Mouse (Mus musculus) embryonic facial prominence, embryonic 15.5 days (tissue): ENCODE measurements around the gene Traf7. TPM values are rescaled to one million over a fixed set of nuclear protein-coding genes. Genes with fewer than 3 reads are reported as not detected.

ENCODE experiments used
- ATAC-seq: fragments of 200-750 bp; cut with Nextera tagmentation; 2 replicates; pipeline ENCODE4 v1.8.0; 2017; ENCODE audit warnings: low read depth, moderate TSS enrichment; ENCODE audit not compliant: insufficient number of reproducible peaks, low FRiP score, low TSS enrichment
- H3K27ac ChIP-seq: fragments of 300-500 bp; sonication (generic); replicated peaks from 2 replicates; pipeline ENCODE4 v1.5.1; 2015; ENCODE audit warnings: mild to moderate bottlenecking, inconsistent platforms
- H3K27me3 ChIP-seq: fragments of 300-500 bp; sonication (generic); 2 replicates; pipeline ENCODE4 v1.6.1; 2015; ENCODE audit warnings: inconsistent platforms
- H3K36me3 ChIP-seq: fragments of 300-500 bp; sonication (generic); 2 replicates; pipeline ENCODE4 v1.6.1; 2015; ENCODE audit warnings: mild to moderate bottlenecking, inconsistent platforms
- H3K4me1 ChIP-seq: fragments of 300-500 bp; sonication (generic); 2 replicates; pipeline ENCODE4 v1.6.1; 2015; ENCODE audit warnings: inconsistent platforms
- H3K4me2 ChIP-seq: fragments of 300-500 bp; sonication (generic); replicated peaks from 2 replicates; pipeline ENCODE4 v1.6.1; 2015; ENCODE audit warnings: mild to moderate bottlenecking, inconsistent platforms
- H3K4me3 ChIP-seq: fragments of 300-500 bp; sonication (generic); replicated peaks from 2 replicates; pipeline ENCODE4 v1.5.1; 2015; ENCODE audit warnings: mild to moderate bottlenecking, inconsistent platforms
- H3K9ac ChIP-seq: fragments of 300-500 bp; sonication (generic); 2 replicates; pipeline ENCODE4 v1.6.1; 2015; ENCODE audit warnings: inconsistent platforms
- H3K9me3 ChIP-seq: fragments of 300-500 bp; sonication (generic); replicated peaks from 2 replicates; pipeline ENCODE4 v1.6.1; 2016; ENCODE audit warnings: inconsistent platforms
- WGBS: fragments of 180-500 bp; shearing (Covaris S2); methylation state at CpG from one replicate; pipeline ENCODE4 v1.1.7; 2015; 5-methylcytosine and 5-hydroxymethylcytosine counted together
- polyA plus RNA-seq: library from polyadenylated mRNA; unstranded; fragments of >200 nt; fragmentation: Nextera tagmentation; extraction: Ambion mirVana; gene quantifications from 2 replicates; pipeline ENCODE4 v1.2.1, GENCODE M21; 2015

Traf7 gene
- polyA plus RNA-seq, 1 experiment from 2014 or later = 95.7 TPM

DNA sequence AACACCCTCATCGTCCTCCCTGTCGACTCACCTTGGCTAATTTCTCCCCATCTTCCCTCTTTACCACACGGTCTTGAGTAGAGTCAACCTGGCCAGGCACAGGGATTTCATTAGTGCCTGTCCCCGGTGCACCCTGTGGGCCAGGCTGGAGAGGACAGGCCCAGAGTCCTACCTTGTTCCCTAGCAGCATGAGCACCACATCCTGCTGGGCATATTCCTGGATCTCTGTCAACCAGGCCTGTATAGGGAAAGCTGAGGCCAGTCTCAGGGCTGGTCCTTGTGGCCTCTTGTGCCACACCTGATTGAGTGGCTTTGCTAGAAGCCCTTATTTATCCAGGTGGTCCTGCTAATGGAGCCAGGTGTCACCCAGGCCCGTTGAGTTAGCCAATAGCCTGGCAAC, 2.1 kb upstream of the Traf7 start:
- Histone ChIP-seq H3K27ac (peak overlapping the region; percentile 90), H3K4me1 (peaks cover 72% of the 10 kb centered on the region), H3K4me3 (peak overlapping the region; percentile 89), H3K9me3 (no peaks in the 10 kb centered on the region), H3K4me2 (peak overlapping the region; percentile 64), H3K36me3 (peaks cover 10% of the 10 kb centered on the region; the same call in 1 of the 2 replicates), H3K9ac (peak overlapping the region; percentile 85), H3K27me3 (no peaks in the 10 kb centered on the region)
- WGBS = 28% methylated on average over 5 of the region's 5 CpGs
- ATAC-seq = no peak

DNA sequence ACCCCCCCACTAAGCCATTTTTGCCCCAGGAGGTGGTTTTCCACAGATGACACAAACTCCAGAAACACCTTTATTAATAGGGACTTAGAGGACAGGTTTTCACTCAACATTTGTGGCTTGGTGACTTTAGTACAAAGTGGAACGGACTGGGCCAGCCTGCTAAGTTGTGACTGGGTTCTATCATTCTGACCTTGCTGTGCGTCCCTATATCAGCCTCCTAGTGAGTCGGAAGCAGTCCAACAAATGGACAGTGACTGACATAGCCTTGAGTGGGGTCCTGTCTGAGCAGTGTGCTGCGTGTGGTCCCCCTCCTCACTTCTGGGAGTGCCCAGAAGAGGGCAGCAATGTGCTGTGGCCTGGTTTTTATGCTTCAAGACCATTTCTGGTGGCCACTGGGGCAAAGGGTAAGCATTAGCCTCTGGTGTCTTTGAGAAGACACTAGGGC, 1.3 kb upstream of the Traf7 start:
- under 1% methylated on average over 4 of the region's 4 CpGs for WGBS
- H3K9me3 ChIP-seq = no peaks in the 10 kb centered on the region
- peak overlapping the region; percentile 85 for H3K9ac ChIP-seq
- peak overlapping the region; percentile 89 for H3K4me3 ChIP-seq
- peak overlapping the region; percentile 90 for H3K27ac ChIP-seq
- H3K27me3 ChIP-seq = no peaks in the 10 kb centered on the region
- H3K4me1 ChIP-seq = peaks cover 75% of the 10 kb centered on the region
- H3K36me3 ChIP-seq = peaks cover 10% of the 10 kb centered on the region; the same call in 1 of the 2 replicates
- ATAC-seq = no peak
- peak overlapping the region; percentile 64 for H3K4me2 ChIP-seq

DNA sequence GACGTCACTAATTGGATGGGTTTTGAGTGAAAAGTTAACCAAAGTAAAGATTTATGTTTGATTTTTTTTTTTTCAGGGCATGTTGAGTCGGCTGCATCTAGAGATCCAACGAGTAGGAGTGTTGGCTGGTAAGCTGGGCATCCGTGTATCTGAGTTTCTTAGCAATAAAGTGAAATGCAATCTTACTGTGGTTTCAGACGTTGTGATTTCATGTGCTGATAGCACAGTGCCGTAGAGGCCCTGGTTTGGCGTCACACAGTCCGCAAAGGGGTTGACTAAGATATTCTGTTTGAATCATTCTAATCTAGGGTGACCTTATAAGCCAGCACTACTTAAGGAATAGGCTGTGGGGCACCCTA, 801 bp upstream of the Traf7 start:
- Histone ChIP-seq H3K4me1 (peaks cover 72% of the 10 kb centered on the region), H3K9me3 (no peaks in the 10 kb centered on the region), H3K36me3 (peaks cover 10% of the 10 kb centered on the region; the same call in 1 of the 2 replicates), H3K4me3 (peak overlapping the region; percentile 89), H3K4me2 (peak overlapping the region; percentile 64), H3K27me3 (no peaks in the 10 kb centered on the region), H3K27ac (peak overlapping the region; percentile 90), H3K9ac (peak overlapping the region; percentile 85)
- ATAC-seq = no peak
- WGBS = 0% methylated on average over 8 of the region's 8 CpGs

DNA sequence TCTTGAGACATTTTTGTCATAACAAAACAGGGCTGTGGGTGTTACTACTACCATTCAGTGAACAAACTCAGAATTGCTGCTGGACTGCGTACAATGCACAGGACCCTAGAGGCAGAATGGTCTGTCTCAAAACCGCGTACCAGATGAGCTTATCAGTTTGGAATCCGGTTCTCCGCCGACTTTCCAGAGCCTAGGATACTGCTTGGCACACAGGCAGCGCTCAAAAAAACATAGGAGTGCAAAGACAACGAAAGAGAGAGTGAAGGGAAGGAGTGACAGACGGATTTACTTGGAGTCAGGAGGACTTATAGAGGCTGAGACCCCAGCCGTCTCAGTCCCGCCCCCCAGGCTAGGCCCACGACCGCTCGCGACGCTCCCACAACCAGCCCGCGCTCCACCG, 423 bp downstream of the Traf7 start:
- Histone ChIP-seq H3K4me2 (peak overlapping the region; percentile 50), H3K9me3 (no peaks in the 10 kb centered on the region), H3K27ac (peak overlapping the region; percentile 92), H3K4me3 (peak overlapping the region; percentile 89), H3K36me3 (peaks cover 10% of the 10 kb centered on the region; the same call in 1 of the 2 replicates), H3K27me3 (no peaks in the 10 kb centered on the region), H3K9ac (peak overlapping the region; percentile 97), H3K4me1 (peaks cover 60% of the 10 kb centered on the region)
- WGBS = under 1% methylated on average over 19 of the region's 19 CpGs
- no peak; the same call in 1 of the 2 replicates for ATAC-seq

- no peaks in the 10 kb centered on the region for H3K9me3 ChIP-seq
- peaks cover 7% of the 10 kb centered on the region; the same call in 1 of the 2 replicates for H3K36me3 ChIP-seq
- ATAC-seq = no peak
- H3K4me1 ChIP-seq = peaks cover 37% of the 10 kb centered on the region
- 0 out of 2 replicates have a peak overlapping the region, but pooled peaks have one; percentile 4 for H3K27ac ChIP-seq
- 66% methylated on average over 2 of the region's 2 CpGs for WGBS
- no peak overlapping the region for H3K4me2 ChIP-seq
- no peak overlapping the region for H3K4me3 ChIP-seq
- 0 out of 2 replicates have a peak overlapping the region, but pooled peaks have one; percentile 12 for H3K9ac ChIP-seq
- no peaks in the 10 kb centered on the region for H3K27me3 ChIP-seq
Measured at GRCm38 (mm10) chr17:24524734-24525133, 3.0 kb downstream of the Traf7 start.

DNA sequence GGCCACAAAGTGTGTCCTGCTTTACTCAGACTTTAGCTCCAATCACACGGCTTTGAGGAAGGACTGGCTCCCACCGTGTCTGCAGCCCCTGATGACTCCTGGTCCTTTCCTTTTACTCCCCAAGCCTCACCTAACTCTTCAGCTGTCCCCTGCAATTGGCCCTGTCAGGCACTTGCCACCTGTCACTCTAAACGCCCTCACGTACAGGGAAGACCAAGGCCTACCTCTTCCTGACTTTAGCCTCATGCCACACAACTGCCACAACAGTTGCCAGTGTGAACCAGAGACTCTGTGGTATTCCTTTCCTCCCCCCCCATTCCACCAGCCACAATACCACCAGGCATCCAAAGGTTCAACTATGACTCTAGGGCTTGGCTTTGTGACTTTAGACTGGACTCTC, 7.3 kb downstream of the Traf7 start:
- Histone ChIP-seq H3K9me3 (no peaks in the 10 kb centered on the region), H3K36me3 (peaks cover 36% of the 10 kb centered on the region), H3K27me3 (no peaks in the 10 kb centered on the region), H3K9ac (no peak overlapping the region), H3K4me3 (no peak overlapping the region), H3K27ac (no peak overlapping the region), H3K4me1 (peaks cover 10% of the 10 kb centered on the region), H3K4me2 (no peak overlapping the region)
- ATAC-seq = no peak
- 88% methylated on average over 4 of the region's 4 CpGs for WGBS

GRCm38 (mm10) chr17:24514270-24515257, 13.2 kb downstream of the Traf7 start:
- 84% methylated on average over 24 of the region's 24 CpGs for WGBS
- H3K4me2 ChIP-seq = no peak overlapping the region

DNA sequence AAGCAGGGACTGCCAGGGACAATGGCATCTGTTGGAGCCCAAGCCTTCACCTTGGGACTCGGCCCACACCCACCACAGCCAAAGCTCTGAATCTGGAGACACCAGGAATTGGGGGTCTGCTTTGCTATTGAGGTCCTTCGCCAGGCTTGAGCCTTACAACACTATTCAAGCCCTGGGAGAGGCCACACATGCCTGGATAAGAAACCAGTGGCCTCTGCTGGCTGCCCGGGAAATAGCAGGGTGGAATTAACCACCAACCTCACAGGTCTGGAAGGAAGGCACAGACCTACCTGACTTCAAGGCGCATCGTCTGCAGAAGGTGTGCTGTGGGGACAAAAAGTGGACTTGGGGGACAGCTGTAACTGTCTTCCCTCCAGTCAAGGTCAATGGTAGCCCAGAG, 14.1 kb downstream of the Traf7 start:
- Histone ChIP-seq H3K4me1 (no peaks in the 10 kb centered on the region), H3K9me3 (no peaks in the 10 kb centered on the region), H3K27ac (no peak overlapping the region), H3K36me3 (peaks cover 94% of the 10 kb centered on the region), H3K4me3 (no peak overlapping the region), H3K27me3 (no peaks in the 10 kb centered on the region), H3K4me2 (no peak overlapping the region), H3K9ac (no peak overlapping the region)
- no peak for ATAC-seq
- 54% methylated on average over 5 of the region's 5 CpGs for WGBS

More at GRCm38 (mm10) chr17:24514270-24515257, 13.2 kb downstream of the Traf7 start:
- no peaks in the 10 kb centered on the region for H3K4me1 ChIP-seq
- no peak overlapping the region; the same call in 1 of the 2 replicates for H3K27ac ChIP-seq
- no peak overlapping the region for H3K4me3 ChIP-seq
- H3K27me3 ChIP-seq = no peaks in the 10 kb centered on the region
- H3K9me3 ChIP-seq = no peaks in the 10 kb centered on the region
- H3K36me3 ChIP-seq = peaks cover 90% of the 10 kb centered on the region
- no peak overlapping the region for H3K9ac ChIP-seq
- ATAC-seq = no peak

- no peak for ATAC-seq
- Histone ChIP-seq H3K9me3 (no peaks in the 10 kb centered on the region), H3K9ac (no peak overlapping the region), H3K4me3 (no peak overlapping the region), H3K4me1 (peaks cover 16% of the 10 kb centered on the region), H3K27ac (no peak overlapping the region), H3K36me3 (peaks cover 46% of the 10 kb centered on the region), H3K4me2 (no peak overlapping the region), H3K27me3 (no peaks in the 10 kb centered on the region)
- 62% methylated on average over 12 of the region's 12 CpGs for WGBS
Measured at GRCm38 (mm10) chr17:24507806-24508460, 19.8 kb downstream of the Traf7 start.

- Histone ChIP-seq H3K4me1 (peaks cover 19% of the 10 kb centered on the region), H3K9me3 (no peaks in the 10 kb centered on the region), H3K4me2 (no peak overlapping the region), H3K36me3 (peaks cover 40% of the 10 kb centered on the region), H3K4me3 (no peak overlapping the region), H3K9ac (no peak overlapping the region), H3K27me3 (no peaks in the 10 kb centered on the region), H3K27ac (no peak overlapping the region)
- 46% methylated on average over 19 of the region's 19 CpGs for WGBS
- ATAC-seq = 0 out of 2 replicates have a peak, but pooled peaks have one; percentile 1
Measured at GRCm38 (mm10) chr17:24507129-24507664, 20.5 kb downstream of the Traf7 start.
